Mouse (Mus musculus) neural tube, embryonic 12.5 days (tissue): ENCODE measurements around the gene Gm10197. TPM values are rescaled to one million over a fixed set of nuclear protein-coding genes. Genes with fewer than 3 reads are reported as not detected.
"Not testable (repeated sequence)": the region's sequence is repeated elsewhere in the genome, so short reads cannot be mapped to it uniquely, and the experiment has no call there.

Experiments used
- ATAC-seq: fragments of 200-750 bp; cut with Nextera tagmentation; 2 replicates; pipeline ENCODE4 v1.8.0; 2017; ENCODE audit warnings: low read depth, mild to moderate bottlenecking, moderate TSS enrichment, moderate library complexity; ENCODE audit not compliant: low FRiP score
- H3K27ac ChIP-seq: fragments of 300-500 bp; sonication (generic); 2 replicates; pipeline ENCODE4 v1.5.1; 2016
- H3K27me3 ChIP-seq: fragments of 300-500 bp; sonication (generic); replicated peaks from 2 replicates; pipeline ENCODE4 v1.6.1; 2016; ENCODE audit warnings: mild to moderate bottlenecking
- H3K36me3 ChIP-seq: fragments of 300-500 bp; sonication (generic); 2 replicates; pipeline ENCODE4 v1.6.1; 2016; ENCODE audit warnings: mild to moderate bottlenecking
- H3K4me1 ChIP-seq: fragments of 300-500 bp; sonication (generic); 2 replicates; pipeline ENCODE4 v1.6.1; 2016
- H3K4me2 ChIP-seq: fragments of 300-500 bp; sonication (generic); replicated peaks from 2 replicates; pipeline ENCODE4 v1.6.1; 2016; ENCODE audit warnings: mild to moderate bottlenecking
- H3K4me3 ChIP-seq: fragments of 300-500 bp; sonication (generic); 2 replicates; pipeline ENCODE4 v1.5.1; 2016
- H3K9ac ChIP-seq: fragments of 300-500 bp; sonication (generic); 2 replicates; pipeline ENCODE4 v1.6.1; 2016; ENCODE audit warnings: mild to moderate bottlenecking
- H3K9me3 ChIP-seq: fragments of 300-500 bp; sonication (generic); 2 replicates; pipeline ENCODE4 v1.6.1; 2016; ENCODE audit warnings: mild to moderate bottlenecking
- WGBS: fragments of 180-500 bp; shearing (Covaris S2); methylation state at CpG from one replicate; pipeline ENCODE4 v1.1.7; 2016; 5-methylcytosine and 5-hydroxymethylcytosine counted together
- polyA plus RNA-seq: library from polyadenylated mRNA; unstranded; fragments of >200 nt; fragmentation: Nextera tagmentation; extraction: Ambion mirVana; gene quantifications from 2 replicates; pipeline ENCODE4 v1.2.1, GENCODE M21; 2016

Gene Gm10197
- polyA plus RNA-seq, 1 experiment from 2014 or later, result not detected

- WGBS, result 75% methylated on average over 18 of the region's 18 CpGs
Observed at GRCm38 (mm10) chr19:53404837-53405356, 33.3 kb upstream of the Gm10197 start.

GRCm38 (mm10) chr19:53404219-53404836, 32.8 kb upstream of the Gm10197 start:
- H3K27ac ChIP-seq, result no peak overlapping the region
- no peaks in the 10 kb centered on the region for H3K4me1 ChIP-seq
- H3K9ac ChIP-seq, result no peak overlapping the region
- no peaks in the 10 kb centered on the region for H3K27me3 ChIP-seq
- no peaks in the 10 kb centered on the region for H3K9me3 ChIP-seq
- no peaks in the 10 kb centered on the region for H3K36me3 ChIP-seq
- no peak overlapping the region for H3K4me3 ChIP-seq
- 94% methylated on average over 10 of the region's 10 CpGs for WGBS
- H3K4me2 ChIP-seq, result no peak overlapping the region
- ATAC-seq, result no peak

More at GRCm38 (mm10) chr19:53404837-53405356, 33.3 kb upstream of the Gm10197 start:
- H3K36me3 ChIP-seq, result no peaks in the 10 kb centered on the region
- H3K9me3 ChIP-seq, result no peaks in the 10 kb centered on the region
- no peak overlapping the region for H3K4me2 ChIP-seq
- no peaks in the 10 kb centered on the region for H3K27me3 ChIP-seq
- H3K9ac ChIP-seq, result no peak overlapping the region
- no peaks in the 10 kb centered on the region for H3K4me1 ChIP-seq
- H3K4me3 ChIP-seq, result no peak overlapping the region
- H3K27ac ChIP-seq, result no peak overlapping the region
- ATAC-seq, result no peak

GRCm38 (mm10) chr19:53402741-53403432, 31.3 kb upstream of the Gm10197 start:
- Histone ChIP-seq H3K4me3 (no peak overlapping the region), H3K27me3 (no peaks in the 10 kb centered on the region), H3K9ac (no peak overlapping the region), H3K4me1 (no peaks in the 10 kb centered on the region), H3K9me3 (no peaks in the 10 kb centered on the region), H3K27ac (no peak overlapping the region), H3K36me3 (no peaks in the 10 kb centered on the region), H3K4me2 (no peak overlapping the region)
- 47% methylated on average over 12 of the region's 12 CpGs for WGBS
- no peak for ATAC-seq

- H3K4me3 ChIP-seq, result no peak overlapping the region
- no peaks in the 10 kb centered on the region for H3K9me3 ChIP-seq
- no peaks in the 10 kb centered on the region for H3K27me3 ChIP-seq
- no peak overlapping the region for H3K4me2 ChIP-seq
- no peak overlapping the region for H3K27ac ChIP-seq
- 89% methylated on average over 16 of the region's 16 CpGs for WGBS
- no peak for ATAC-seq
- H3K36me3 ChIP-seq, result no peaks in the 10 kb centered on the region
- H3K9ac ChIP-seq, result no peak overlapping the region
- no peaks in the 10 kb centered on the region for H3K4me1 ChIP-seq
Observed at GRCm38 (mm10) chr19:53400332-53401110, 29.0 kb upstream of the Gm10197 start.

- 87% methylated on average over 4 of the region's 4 CpGs for WGBS
- Histone ChIP-seq H3K36me3 (no peaks in the 10 kb centered on the region), H3K4me2 (no peak overlapping the region), H3K27me3 (no peaks in the 10 kb centered on the region), H3K9ac (no peak overlapping the region), H3K9me3 (no peaks in the 10 kb centered on the region), H3K27ac (no peak overlapping the region), H3K4me1 (no peaks in the 10 kb centered on the region), H3K4me3 (no peak overlapping the region)
- ATAC-seq, result no peak
Observed at GRCm38 (mm10) chr19:53399213-53399612, 27.6 kb upstream of the Gm10197 start.

GRCm38 (mm10) chr19:53397451-53398233, 26.1 kb upstream of the Gm10197 start:
- Histone ChIP-seq H3K9ac (no peak overlapping the region), H3K4me3 (no peak overlapping the region), H3K4me2 (no peak overlapping the region), H3K27ac (no peak overlapping the region), H3K36me3 (no peaks in the 10 kb centered on the region), H3K9me3 (no peaks in the 10 kb centered on the region), H3K4me1 (no peaks in the 10 kb centered on the region), H3K27me3 (no peaks in the 10 kb centered on the region)
- WGBS, result 82% methylated on average over 12 of the region's 12 CpGs
- ATAC-seq, result no peak

- H3K4me3 ChIP-seq, result not testable (repeated sequence)
- 48% methylated on average over 5 of the region's 5 CpGs for WGBS
Observed at GRCm38 (mm10) chr19:53395805-53396204, 24.2 kb upstream of the Gm10197 start.

GRCm38 (mm10) chr19:53394956-53395355, 23.4 kb upstream of the Gm10197 start:
- H3K9me3 ChIP-seq, H3K27me3 ChIP-seq, H3K4me2 ChIP-seq, H3K9ac ChIP-seq, H3K27ac ChIP-seq, ATAC-seq, H3K4me3 ChIP-seq, H3K36me3 ChIP-seq, H3K4me1 ChIP-seq: not testable (repeated sequence)
- WGBS, result 77% methylated on average over 3 of the region's 3 CpGs

More at GRCm38 (mm10) chr19:53395805-53396204, 24.2 kb upstream of the Gm10197 start:
- H3K4me1 ChIP-seq, ATAC-seq, H3K9me3 ChIP-seq, H3K4me2 ChIP-seq, H3K27me3 ChIP-seq, H3K9ac ChIP-seq, H3K27ac ChIP-seq, H3K36me3 ChIP-seq: not testable (repeated sequence)

- H3K4me1 ChIP-seq, result peaks cover 7% of the 10 kb centered on the region; the same call in 1 of the 2 replicates
- H3K4me2 ChIP-seq, result no peak overlapping the region
- H3K4me3 ChIP-seq, result no peak overlapping the region
- H3K9me3 ChIP-seq, result no peaks in the 10 kb centered on the region
- no peak overlapping the region for H3K27ac ChIP-seq
- H3K27me3 ChIP-seq, result no peaks in the 10 kb centered on the region
- ATAC-seq, result no peak
- whole genome bisulfite sequencing, result 23% methylated on average over 7 of the region's 7 CpGs
- no peak overlapping the region for H3K9ac ChIP-seq
- no peaks in the 10 kb centered on the region for H3K36me3 ChIP-seq
Observed at GRCm38 (mm10) chr19:53394552-53394951, 23.0 kb upstream of the Gm10197 start.

- no peak for ATAC-seq
- H3K4me3 ChIP-seq, result no peak overlapping the region
- H3K27ac ChIP-seq, result no peak overlapping the region
- no peaks in the 10 kb centered on the region for H3K36me3 ChIP-seq
- H3K4me1 ChIP-seq, result peaks cover 11% of the 10 kb centered on the region
- H3K4me2 ChIP-seq, result no peak overlapping the region
- no peaks in the 10 kb centered on the region for H3K27me3 ChIP-seq
- no peaks in the 10 kb centered on the region for H3K9me3 ChIP-seq
- no peak overlapping the region for H3K9ac ChIP-seq
Observed at GRCm38 (mm10) chr19:53393646-53394045, 22.1 kb upstream of the Gm10197 start.

GRCm38 (mm10) chr19:53392781-53393343, 21.3 kb upstream of the Gm10197 start:
- Histone ChIP-seq H3K9ac (no peak overlapping the region), H3K27me3 (no peaks in the 10 kb centered on the region), H3K4me1 (peaks cover 11% of the 10 kb centered on the region), H3K9me3 (no peaks in the 10 kb centered on the region), H3K36me3 (peaks cover 8% of the 10 kb centered on the region), H3K27ac (no peak overlapping the region), H3K4me2 (no peak overlapping the region), H3K4me3 (no peak overlapping the region)
- ATAC-seq, result no peak
- 84% methylated on average over 8 of the region's 8 CpGs for WGBS
